Mouse (Mus musculus) layer of hippocampus, postnatal 10 days (tissue): ENCODE measurements around the gene Depdc7. TPM values are rescaled to one million over a fixed set of nuclear protein-coding genes. Genes with fewer than 3 reads are reported as not detected.

Experiments used
- DNase-seq, 2 experiments: peaks; one replicate each; pipeline ENCODE4 v3.0.0; 2021; ENCODE audit warnings: low spot score in 2 of 2
- long read RNA-seq: library from polyadenylated mRNA; stranded (forward); transcript quantifications from one replicate; pipeline ENCODE4 v2.0.0, GENCODE M21; 2023
- total RNA-seq, 2 experiments: library from RNA; stranded (reverse); gene quantifications; 2 replicates each; pipeline ENCODE4 v1.2.3; 2021

Depdc7 gene
- total RNA-seq: 1 to 10 TPM; 3.0 to 3.2 TPM
- long read RNA-seq, partial matches to known transcripts: 2 of 4 reads
- long read RNA-seq, other reads (novel, unspliced or antisense): 1 of 4 reads

GRCm38 (mm10) chr2:104742741-104743064 lies at the start of gene Depdc7:
Depdc7 (minus strand) TSS chr2:104742878.
- peak; percentile 82 to 86 for DNase-seq

DNA sequence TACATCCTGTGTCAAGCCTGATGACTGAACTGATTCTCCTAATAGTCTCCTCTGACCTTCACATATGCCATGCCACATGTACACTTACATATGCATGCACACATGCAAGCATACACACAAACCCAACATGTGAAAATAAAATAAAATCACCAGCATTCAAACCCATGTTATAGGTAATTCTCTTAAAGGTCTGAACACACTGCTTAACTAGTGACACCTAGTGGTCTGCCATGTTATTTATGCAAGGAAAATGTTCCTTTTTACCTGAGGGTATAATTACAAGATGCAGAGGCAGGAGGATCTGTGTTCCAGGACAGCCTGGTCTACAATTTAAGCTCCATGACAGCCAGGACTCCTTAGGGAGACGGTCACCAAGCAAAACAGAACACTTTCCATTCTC lies 32.1 kb upstream of the Depdc7 start:
- DNase-seq: no peak

GRCm38 (mm10) chr2:104768697-104769096 lies 26.0 kb upstream of the Depdc7 start:
- DNase-seq: no peak

GRCm38 (mm10) chr2:104764018-104764417 lies 21.3 kb upstream of the Depdc7 start:
- DNase-seq: no peak

DNA sequence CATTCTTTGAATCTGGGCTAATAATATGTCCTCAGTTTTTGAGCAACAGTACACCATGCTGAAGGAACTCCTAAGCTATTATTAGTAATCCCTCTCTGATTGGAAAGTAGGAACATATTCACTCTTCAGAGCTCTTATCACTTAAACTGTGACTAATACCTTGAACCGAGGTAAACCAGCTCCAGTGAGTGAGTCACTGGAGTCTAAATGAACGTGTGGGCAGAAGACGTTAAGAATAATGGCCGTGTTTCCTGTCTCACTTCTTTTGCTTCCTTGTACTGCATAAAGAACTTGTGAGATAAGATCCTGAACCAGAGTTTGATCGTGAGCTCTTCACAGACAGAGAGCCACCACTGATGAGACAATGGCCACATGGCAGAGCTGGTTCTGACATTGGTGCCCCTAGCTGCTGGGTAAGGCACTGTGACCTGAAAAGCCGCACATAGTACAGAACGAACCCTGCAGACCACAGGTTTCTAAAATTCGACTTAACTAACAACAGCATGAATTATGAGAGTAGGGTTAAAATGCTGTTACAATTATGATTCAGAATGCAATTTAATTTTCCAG lies 20.5 kb upstream of the Depdc7 start:
- no peak for DNase-seq

DNA sequence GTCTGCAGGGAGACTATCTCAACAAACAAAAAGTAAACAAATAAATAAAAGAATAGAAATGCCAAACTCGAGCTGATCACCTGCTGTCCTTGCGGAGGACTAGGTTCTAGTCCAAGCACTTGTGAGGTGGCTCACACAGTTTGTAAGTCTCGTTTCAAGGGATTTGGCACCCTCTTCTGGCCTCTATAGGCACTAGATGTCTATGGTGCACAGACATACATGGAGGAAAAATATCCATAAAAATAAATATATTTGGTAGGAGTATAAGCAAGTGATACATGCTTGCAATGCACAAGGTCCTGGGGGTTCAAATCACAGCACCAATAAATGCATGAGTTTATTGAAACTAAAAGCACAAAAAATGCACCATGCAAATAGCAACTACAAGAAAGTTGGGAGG lies 7.9 kb upstream of the Depdc7 start:
- DNase-seq: no peak

GRCm38 (mm10) chr2:104748652-104749183 lies 6.0 kb upstream of the Depdc7 start:
- no peak for DNase-seq

DNA sequence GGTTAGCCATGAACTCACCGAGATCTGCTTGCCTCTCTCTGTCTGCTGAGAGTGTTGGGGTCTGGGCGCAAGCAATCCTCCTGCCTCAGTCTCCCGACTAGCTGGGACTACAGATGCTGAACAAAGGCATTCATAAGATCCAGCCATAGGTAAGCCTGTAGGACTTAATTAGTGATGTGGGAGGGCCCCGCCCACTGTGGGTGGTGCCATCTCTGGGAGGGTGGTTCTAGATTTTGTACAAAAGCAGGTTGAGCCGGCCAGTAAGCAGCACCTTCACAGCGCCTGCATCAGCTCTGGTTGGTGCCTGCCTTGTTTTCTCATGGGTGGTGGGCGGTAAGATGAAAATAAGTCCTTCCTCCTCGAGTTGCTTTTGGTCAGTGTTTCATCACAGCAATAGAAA lies 3.6 kb upstream of the Depdc7 start:
- no peak for DNase-seq

DNA sequence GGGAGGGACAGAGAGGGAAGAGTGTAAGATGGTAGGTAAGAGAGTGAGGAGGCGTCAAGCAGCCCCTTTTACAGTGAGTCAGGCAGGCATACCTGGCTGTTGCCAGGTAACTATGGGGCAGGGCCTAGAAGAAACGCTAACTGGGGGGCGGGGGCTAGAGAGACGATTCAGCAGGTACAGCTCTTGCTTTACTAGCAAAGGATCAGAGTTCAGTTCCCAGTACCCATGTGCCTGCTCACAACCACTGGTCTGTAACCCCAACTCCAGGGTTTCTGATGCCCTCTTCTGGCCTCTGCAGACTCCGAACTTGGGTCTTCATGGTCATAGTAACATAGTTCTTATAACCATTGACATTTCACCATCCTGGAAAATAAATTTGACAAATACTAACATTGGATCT lies 1.3 kb upstream of the Depdc7 start:
- no peak for DNase-seq

- DNase-seq: no peak
These were observed 482 bp upstream of the Depdc7 start for GRCm38 (mm10) chr2:104743160-104743559.

DNA sequence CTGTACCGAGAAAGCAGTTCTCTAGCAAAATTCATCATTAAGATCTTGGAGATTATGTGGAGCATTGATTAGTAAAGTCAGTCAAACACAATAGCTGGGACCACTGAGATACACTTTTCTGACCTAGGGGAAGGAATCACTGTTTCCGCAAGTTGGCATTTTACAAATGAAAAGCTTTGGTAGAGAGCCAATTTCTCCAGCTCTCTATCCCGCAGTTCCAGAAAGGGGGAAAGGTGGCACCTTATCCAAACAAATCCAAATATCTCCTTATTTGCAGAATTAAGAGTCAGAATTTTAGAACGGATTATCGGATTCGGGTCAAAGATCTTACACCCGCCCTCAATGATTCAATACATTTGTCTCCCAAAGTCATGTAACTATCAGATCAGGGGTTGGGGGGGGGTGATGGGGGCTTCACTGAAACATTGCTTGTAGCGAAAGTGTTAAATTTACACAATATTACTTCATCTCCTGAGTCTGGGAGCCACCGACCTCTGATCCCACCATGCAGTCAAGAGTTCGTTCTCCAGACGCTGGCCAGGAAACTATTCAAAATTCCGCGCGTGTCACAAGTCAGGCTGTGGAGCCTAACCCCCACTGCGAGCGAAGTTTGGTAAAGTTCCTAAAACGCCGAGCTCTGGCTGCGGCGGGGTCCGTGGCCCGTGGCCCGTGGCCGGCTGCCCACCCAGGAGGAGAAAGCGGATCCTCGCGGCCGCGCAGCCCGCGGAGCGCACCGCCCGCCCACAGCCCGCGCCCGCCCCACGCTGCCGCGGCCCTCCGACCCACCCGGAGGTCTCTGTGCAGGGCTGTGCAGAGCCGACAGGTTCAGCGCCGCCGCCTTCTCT lies 560 bp downstream of the Depdc7 start:
- no peak for DNase-seq

GRCm38 (mm10) chr2:104741015-104741758 lies 1.5 kb downstream of the Depdc7 start:
- DNase-seq: no peak

DNA sequence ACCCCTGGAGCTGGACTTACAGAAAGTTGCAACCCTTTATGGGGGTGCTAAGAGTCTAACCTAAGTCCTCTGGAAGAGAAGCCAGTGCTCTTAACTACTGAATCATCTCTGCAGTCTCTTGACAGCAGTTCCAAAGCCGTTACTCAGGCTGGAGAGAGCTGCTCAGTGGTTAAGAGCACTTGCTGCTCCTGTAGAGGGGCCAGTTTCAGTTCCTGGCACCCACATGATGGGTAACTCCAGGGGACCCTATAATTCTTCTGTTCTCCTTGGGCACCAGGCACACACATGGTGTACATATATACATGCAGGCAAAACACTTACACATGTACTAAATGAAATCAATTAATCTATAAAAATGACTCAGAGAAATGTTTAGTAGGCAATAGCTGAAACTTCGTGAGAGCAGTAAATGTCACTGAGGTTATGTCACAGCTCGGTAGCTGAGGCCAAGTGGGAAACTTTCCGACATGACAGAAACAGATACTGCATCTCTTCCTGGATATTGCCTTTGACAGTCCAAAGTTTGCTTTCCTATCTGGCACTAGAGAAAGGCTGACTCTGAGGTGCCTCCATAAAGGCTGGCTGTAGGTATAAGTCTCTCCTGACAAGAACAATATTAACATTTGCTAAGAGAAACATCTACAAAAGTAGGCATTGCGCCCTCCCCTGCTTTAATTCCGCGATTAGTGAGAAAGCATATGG lies 2.3 kb downstream of the Depdc7 start:
- DNase-seq: no peak

GRCm38 (mm10) chr2:104739691-104740090 lies 3.0 kb downstream of the Depdc7 start:
- no peak for DNase-seq

GRCm38 (mm10) chr2:104736241-104736640 lies 6.4 kb downstream of the Depdc7 start:
- DNase-seq: no peak

- no peak for DNase-seq
These were observed 10.0 kb downstream of the Depdc7 start for GRCm38 (mm10) chr2:104732562-104733256.

- DNase-seq: no peak
These were observed 10.6 kb downstream of the Depdc7 start for GRCm38 (mm10) chr2:104732033-104732444.

GRCm38 (mm10) chr2:104727369-104727768 lies 15.3 kb downstream of the Depdc7 start:
- no peak for DNase-seq

GRCm38 (mm10) chr2:104722021-104722420 lies 20.7 kb downstream of the Depdc7 start:
- DNase-seq: no peak

DNA sequence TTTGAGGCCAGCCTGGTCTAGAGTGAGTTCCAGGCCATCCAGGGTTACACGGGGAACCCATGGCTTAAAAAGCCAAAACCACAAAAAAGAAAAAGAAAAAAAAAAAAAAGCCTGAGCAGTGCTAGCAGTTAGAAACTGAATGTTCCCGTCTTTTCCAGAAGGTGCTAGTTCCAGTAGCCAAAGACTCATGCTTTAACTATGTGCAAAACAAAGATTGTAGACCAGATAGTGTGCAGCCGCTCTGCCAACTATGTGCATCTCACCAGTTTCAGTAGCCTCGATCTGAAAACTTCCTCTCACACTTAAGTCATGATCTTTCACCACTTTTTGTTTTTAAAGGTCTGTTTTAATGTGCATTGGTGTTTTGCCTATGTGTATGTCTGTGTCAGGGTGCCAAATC lies 24.9 kb downstream of the Depdc7 start:
- no peak for DNase-seq
